Mouse (Mus musculus): ENCODE data around the gene Setmar.
A peak's percentile ranks its signal among the peaks of the same experiment; 100 is the strongest.

Setmar gene

GRCm38 (mm10) chr6:108073071-108073470 lies 8.2 kb downstream of the Setmar start:
- H3K27me3 ChIP-seq (ENCODE audit: insufficient read depth, low read length), result no peaks in the 10 kb centered on the region
- H3K4me3 ChIP-seq (replicated peaks; ENCODE audit: low read length), result no peak overlapping the region
- H3K9me3 ChIP-seq (ENCODE audit: low read length), result peaks cover 4% of the 10 kb centered on the region; the same call in 1 of the 2 replicates
- H3K4me1 ChIP-seq (replicated peaks; ENCODE audit: low read depth, low read length), result peaks cover 39% of the 10 kb centered on the region
- TF ChIP-seq CTCF (conservative IDR thresholded peaks at IDR 0.05; ENCODE audit: low read length), result no peak
- no peak for TF ChIP-seq NANOG (IDR thresholded peaks at IDR 0.05; ENCODE audit: borderline replicate concordance, low read length)
- TF ChIP-seq POU5F1 (IDR thresholded peaks at IDR 0.05; ENCODE audit: borderline replicate concordance, low read length), result no peak
- H3K36me3 ChIP-seq (ENCODE audit: insufficient read depth, low read length), result peaks cover 26% of the 10 kb centered on the region

GRCm38 (mm10) chr6:108073931-108074330 lies 9.1 kb downstream of the Setmar start:
- H3K27me3 ChIP-seq (ENCODE audit: insufficient read depth, low read length), result no peaks in the 10 kb centered on the region
- TF ChIP-seq POU5F1 (IDR thresholded peaks at IDR 0.05; ENCODE audit: borderline replicate concordance, low read length) (no peak), NANOG (IDR thresholded peaks at IDR 0.05; ENCODE audit: borderline replicate concordance, low read length) (no peak)
- peaks cover 4% of the 10 kb centered on the region; the same call in 1 of the 2 replicates for H3K9me3 ChIP-seq (ENCODE audit: low read length)

GRCm38 (mm10) chr6:108074624-108075023 lies 9.8 kb downstream of the Setmar start:
- H3K27me3 ChIP-seq (ENCODE audit: insufficient read depth, low read length), result no peaks in the 10 kb centered on the region
- H3K4me1 ChIP-seq (replicated peaks; ENCODE audit: low read depth, low read length), result peaks cover 24% of the 10 kb centered on the region
- no peak overlapping the region for H3K4me3 ChIP-seq (replicated peaks; ENCODE audit: low read length)
- peaks cover 4% of the 10 kb centered on the region; the same call in 1 of the 2 replicates for H3K9me3 ChIP-seq (ENCODE audit: low read length)
- peaks cover 26% of the 10 kb centered on the region for H3K36me3 ChIP-seq (ENCODE audit: insufficient read depth, low read length)
- no peak for TF ChIP-seq POU5F1 (IDR thresholded peaks at IDR 0.05; ENCODE audit: borderline replicate concordance, low read length)
- no peak for TF ChIP-seq NANOG (IDR thresholded peaks at IDR 0.05; ENCODE audit: borderline replicate concordance, low read length)
- TF ChIP-seq CTCF (conservative IDR thresholded peaks at IDR 0.05; ENCODE audit: low read length), result no peak

More at GRCm38 (mm10) chr6:108073931-108074330, 9.1 kb downstream of the Setmar start:
- Histone ChIP-seq H3K4me3 (replicated peaks; ENCODE audit: low read length) (no peak overlapping the region), H3K36me3 (ENCODE audit: insufficient read depth, low read length) (peaks cover 26% of the 10 kb centered on the region), H3K4me1 (replicated peaks; ENCODE audit: low read depth, low read length) (peaks cover 31% of the 10 kb centered on the region)

GRCm38 (mm10) chr6:108075857-108076256 lies 11.0 kb downstream of the Setmar start:
- H3K4me1 ChIP-seq (replicated peaks; ENCODE audit: low read depth, low read length), result peaks cover 11% of the 10 kb centered on the region
- H3K9me3 ChIP-seq (ENCODE audit: low read length), result peaks cover 4% of the 10 kb centered on the region; the same call in 1 of the 2 replicates
- H3K27me3 ChIP-seq (ENCODE audit: insufficient read depth, low read length), result no peaks in the 10 kb centered on the region
- TF ChIP-seq CTCF (conservative IDR thresholded peaks at IDR 0.05; ENCODE audit: low read length), result no peak
- TF ChIP-seq POU5F1 (IDR thresholded peaks at IDR 0.05; ENCODE audit: borderline replicate concordance, low read length), result no peak
- no peak for TF ChIP-seq NANOG (IDR thresholded peaks at IDR 0.05; ENCODE audit: borderline replicate concordance, low read length)
- no peak overlapping the region for H3K4me3 ChIP-seq (replicated peaks; ENCODE audit: low read length)
- peaks cover 26% of the 10 kb centered on the region for H3K36me3 ChIP-seq (ENCODE audit: insufficient read depth, low read length)

- no peak overlapping the region for H3K4me3 ChIP-seq (replicated peaks; ENCODE audit: low read length)
- TF ChIP-seq NANOG (IDR thresholded peaks at IDR 0.05; ENCODE audit: borderline replicate concordance, low read length) (no peak), POU5F1 (IDR thresholded peaks at IDR 0.05; ENCODE audit: borderline replicate concordance, low read length) (no peak)
- no peaks in the 10 kb centered on the region for H3K36me3 ChIP-seq (ENCODE audit: insufficient read depth, low read length)
- no peaks in the 10 kb centered on the region for H3K27me3 ChIP-seq (ENCODE audit: insufficient read depth, low read length)
- no peaks in the 10 kb centered on the region for H3K4me1 ChIP-seq (replicated peaks; ENCODE audit: low read depth, low read length)
- no peaks in the 10 kb centered on the region for H3K9me3 ChIP-seq (ENCODE audit: low read length)
Observed at GRCm38 (mm10) chr6:108091296-108091695, 26.5 kb downstream of the Setmar start.

GRCm38 (mm10) chr6:108092646-108093045 lies 27.8 kb downstream of the Setmar start:
- Histone ChIP-seq H3K36me3 (ENCODE audit: insufficient read depth, low read length) (no peaks in the 10 kb centered on the region), H3K9me3 (ENCODE audit: low read length) (no peaks in the 10 kb centered on the region), H3K4me1 (replicated peaks; ENCODE audit: low read depth, low read length) (no peaks in the 10 kb centered on the region), H3K4me3 (replicated peaks; ENCODE audit: low read length) (no peak overlapping the region), H3K27me3 (ENCODE audit: insufficient read depth, low read length) (no peaks in the 10 kb centered on the region)
- TF ChIP-seq CTCF (conservative IDR thresholded peaks at IDR 0.05; ENCODE audit: low read length) (no peak), NANOG (IDR thresholded peaks at IDR 0.05; ENCODE audit: borderline replicate concordance, low read length) (no peak), POU5F1 (IDR thresholded peaks at IDR 0.05; ENCODE audit: borderline replicate concordance, low read length) (no peak)

GRCm38 (mm10) chr6:108093449-108093848 lies 28.6 kb downstream of the Setmar start:
- no peaks in the 10 kb centered on the region for H3K9me3 ChIP-seq (ENCODE audit: low read length)
- no peaks in the 10 kb centered on the region for H3K4me1 ChIP-seq (replicated peaks; ENCODE audit: low read depth, low read length)
- H3K36me3 ChIP-seq (ENCODE audit: insufficient read depth, low read length), result no peaks in the 10 kb centered on the region
- H3K4me3 ChIP-seq (replicated peaks; ENCODE audit: low read length), result no peak overlapping the region
- no peaks in the 10 kb centered on the region for H3K27me3 ChIP-seq (ENCODE audit: insufficient read depth, low read length)
- TF ChIP-seq NANOG (IDR thresholded peaks at IDR 0.05; ENCODE audit: borderline replicate concordance, low read length) (no peak), CTCF (conservative IDR thresholded peaks at IDR 0.05; ENCODE audit: low read length) (no peak), POU5F1 (IDR thresholded peaks at IDR 0.05; ENCODE audit: borderline replicate concordance, low read length) (no peak)

GRCm38 (mm10) chr6:108095445-108095844 lies 30.6 kb downstream of the Setmar start:
- H3K9me3 ChIP-seq (ENCODE audit: low read length), result no peaks in the 10 kb centered on the region
- peaks cover 4% of the 10 kb centered on the region for H3K4me1 ChIP-seq (replicated peaks; ENCODE audit: low read depth, low read length)
- H3K36me3 ChIP-seq (ENCODE audit: insufficient read depth, low read length), result no peaks in the 10 kb centered on the region
- no peaks in the 10 kb centered on the region for H3K27me3 ChIP-seq (ENCODE audit: insufficient read depth, low read length)
- TF ChIP-seq NANOG (IDR thresholded peaks at IDR 0.05; ENCODE audit: borderline replicate concordance, low read length), result no peak
- no peak for TF ChIP-seq POU5F1 (IDR thresholded peaks at IDR 0.05; ENCODE audit: borderline replicate concordance, low read length)
- no peak for TF ChIP-seq CTCF (conservative IDR thresholded peaks at IDR 0.05; ENCODE audit: low read length)
- no peak overlapping the region for H3K4me3 ChIP-seq (replicated peaks; ENCODE audit: low read length)

- Histone ChIP-seq H3K4me1 (replicated peaks; ENCODE audit: low read depth, low read length) (peaks cover 8% of the 10 kb centered on the region), H3K27me3 (ENCODE audit: insufficient read depth, low read length) (no peaks in the 10 kb centered on the region), H3K36me3 (ENCODE audit: insufficient read depth, low read length) (no peaks in the 10 kb centered on the region), H3K9me3 (ENCODE audit: low read length) (no peaks in the 10 kb centered on the region), H3K4me3 (replicated peaks; ENCODE audit: low read length) (no peak overlapping the region)
- TF ChIP-seq CTCF (conservative IDR thresholded peaks at IDR 0.05; ENCODE audit: low read length) (peak; percentile 68), POU5F1 (IDR thresholded peaks at IDR 0.05; ENCODE audit: borderline replicate concordance, low read length) (no peak), NANOG (IDR thresholded peaks at IDR 0.05; ENCODE audit: borderline replicate concordance, low read length) (no peak)
Observed at GRCm38 (mm10) chr6:108098171-108098845, 33.5 kb downstream of the Setmar start.
